Mouse (Mus musculus) heart, postnatal 0 days (tissue): ENCODE measurements around the gene Hist1h3c. TPM values are rescaled to one million over a fixed set of nuclear protein-coding genes. Genes with fewer than 3 reads are reported as not detected.
A peak's percentile ranks its signal among the peaks of the same experiment; 100 is the strongest.

Experiments used
- ATAC-seq: fragments of 200-750 bp; cut with Nextera tagmentation; 2 replicates; pipeline ENCODE4 v1.8.0; 2017; ENCODE audit warnings: low read depth, moderate number of reproducible peaks, moderate library complexity; ENCODE audit not compliant: insufficient read depth
- DNase-seq: peaks from one replicate; pipeline ENCODE4 v3.0.0-alpha.2; 2016; ENCODE audit warnings: low spot score
- H3K27ac ChIP-seq: fragments of 300-500 bp; sonication (generic); 2 replicates; pipeline ENCODE4 v1.5.1; 2014; ENCODE audit warnings: low read depth, mild to moderate bottlenecking
- H3K27me3 ChIP-seq: fragments of 300-500 bp; sonication (generic); 2 replicates; pipeline ENCODE4 v1.6.1; 2014; ENCODE audit warnings: low read length, mixed read lengths; ENCODE audit not compliant: control insufficient read depth, insufficient read depth
- H3K36me3 ChIP-seq: fragments of 300-500 bp; sonication (generic); replicated peaks from 2 replicates; pipeline ENCODE4 v1.6.1; 2014; ENCODE audit warnings: low read length, mixed read lengths; ENCODE audit not compliant: control insufficient read depth, insufficient read depth
- H3K4me1 ChIP-seq: fragments of 300-500 bp; sonication (generic); 2 replicates; pipeline ENCODE4 v1.6.1; 2014; ENCODE audit warnings: antibody characterized with exemption; ENCODE audit not compliant: control insufficient read depth, insufficient read depth
- H3K4me2 ChIP-seq: fragments of 300-500 bp; sonication (generic); 2 replicates; pipeline ENCODE4 v1.6.1; 2014; ENCODE audit warnings: low read depth, mild to moderate bottlenecking, low read length, moderate library complexity
- H3K4me3 ChIP-seq: fragments of 300-500 bp; sonication (generic); 2 replicates; pipeline ENCODE4 v1.5.1; 2014; ENCODE audit warnings: low read depth, low read length
- H3K9ac ChIP-seq: fragments of 300-500 bp; sonication (generic); replicated peaks from 2 replicates; pipeline ENCODE4 v1.6.1; 2014; ENCODE audit warnings: low read depth, low read length, mixed read lengths
- H3K9me3 ChIP-seq: fragments of 300-500 bp; sonication (generic); replicated peaks from 2 replicates; pipeline ENCODE4 v1.6.1; 2016; ENCODE audit warnings: low read length; ENCODE audit not compliant: control insufficient read depth
- CTCF ChIP-seq: IDR thresholded peaks from 2 replicates; pipeline ENCODE4 v1.5.1; 2016; ENCODE audit warnings: antibody characterized with exemption, control low read depth, low read depth
- EP300 ChIP-seq: IDR thresholded peaks from 2 replicates; pipeline ENCODE4 v1.6.1; 2016; ENCODE audit warnings: antibody characterized with exemption, low read depth
- WGBS: fragments of 180-500 bp; shearing (Covaris S2); extraction: QIAGEN DNeasy Blood & Tissue Kit; methylation state at CpG from one replicate; pipeline ENCODE4 v1.1.7; 2014; 5-methylcytosine and 5-hydroxymethylcytosine counted together
- polyA plus RNA-seq: library from polyadenylated mRNA; unstranded; fragments of >200 nt; fragmentation: Nextera tagmentation; extraction: Ambion mirVana; gene quantifications from 2 replicates; pipeline ENCODE4 v1.2.1, GENCODE M21; 2015
- total RNA-seq: library from RNA; depleted of rRNA; stranded (reverse); fragments of >200 nt; gene quantifications from 2 replicates; pipeline ENCODE4 v1.2.3, GENCODE M21; 2014; ENCODE audit warnings: low replicate concordance

Gene Hist1h3c
- total and polyA plus RNA-seq, 2 experiments from 2014 or later: 1.3 to 1,907 TPM

DNA sequence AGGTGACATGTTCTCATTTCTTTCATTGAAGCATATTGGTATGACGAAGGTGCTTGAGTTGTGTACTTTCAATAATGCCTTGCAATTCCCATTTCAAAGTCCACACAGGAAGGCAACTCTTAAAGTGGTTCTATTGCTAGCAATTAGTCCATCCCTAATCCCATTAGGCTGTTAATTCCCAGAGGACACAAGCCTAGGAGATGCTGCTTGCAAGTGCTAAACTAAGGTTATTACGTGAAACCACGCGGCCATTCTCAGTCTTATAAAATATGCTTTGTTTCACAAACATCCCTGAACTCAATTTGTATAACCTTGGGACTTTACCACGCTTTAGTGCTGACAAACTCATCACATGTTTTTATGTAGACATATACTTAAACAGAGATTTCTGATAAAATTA, 8.3 kb downstream of the Hist1h3c start:
- no peak overlapping the region for H3K4me3 ChIP-seq
- no peak for DNase-seq
- no peak for ATAC-seq
- H3K9ac ChIP-seq: no peak overlapping the region
- 88% methylated on average over 5 of the region's 5 CpGs for WGBS
- H3K36me3 ChIP-seq: no peaks in the 10 kb centered on the region
- H3K4me2 ChIP-seq: no peak overlapping the region
- H3K9me3 ChIP-seq: no peaks in the 10 kb centered on the region
- H3K4me1 ChIP-seq: peaks cover 8% of the 10 kb centered on the region; the same call in 1 of the 2 replicates
- no peak for TF ChIP-seq CTCF
- no peak overlapping the region for H3K27ac ChIP-seq
- no peaks in the 10 kb centered on the region for H3K27me3 ChIP-seq

- WGBS: 21% methylated on average over 8 of the region's 8 CpGs
- H3K27ac ChIP-seq: no peak overlapping the region
- TF ChIP-seq EP300: no peak
- peak; percentile 85 for TF ChIP-seq CTCF
- no peaks in the 10 kb centered on the region for H3K36me3 ChIP-seq
- peak; percentile 71 for DNase-seq
- H3K27me3 ChIP-seq: no peaks in the 10 kb centered on the region
- no peak overlapping the region for H3K4me3 ChIP-seq
- ATAC-seq: no peak; the same call in 1 of the 2 replicates
- H3K4me1 ChIP-seq: 0 out of 2 replicates have a peak, but pooled peaks cover 4% of the 10 kb centered on the region
- H3K9me3 ChIP-seq: no peaks in the 10 kb centered on the region
- H3K9ac ChIP-seq: no peak overlapping the region
- H3K4me2 ChIP-seq: no peak overlapping the region
Measured at GRCm38 (mm10) chr13:23732156-23732804, 13.1 kb downstream of the Hist1h3c start.

- Histone ChIP-seq H3K4me3 (no peak overlapping the region), H3K36me3 (no peaks in the 10 kb centered on the region), H3K4me2 (no peak overlapping the region), H3K27me3 (no peaks in the 10 kb centered on the region), H3K9ac (no peak overlapping the region), H3K27ac (no peak overlapping the region), H3K4me1 (0 out of 2 replicates have a peak, but pooled peaks cover 4% of the 10 kb centered on the region), H3K9me3 (no peaks in the 10 kb centered on the region)
- no peak for TF ChIP-seq EP300
- no peak for TF ChIP-seq CTCF
- WGBS: 18% methylated on average over 8 of the region's 8 CpGs
- ATAC-seq (peak; percentile 45; the same call in 1 of the 2 replicates), DNase-seq (peak; percentile 45)
Measured at GRCm38 (mm10) chr13:23730479-23730878, 14.9 kb downstream of the Hist1h3c start.

- Histone ChIP-seq H3K4me3 (no peak overlapping the region), H3K27me3 (no peaks in the 10 kb centered on the region)
Measured at GRCm38 (mm10) chr13:23729706-23730105, 15.7 kb downstream of the Hist1h3c start.

DNA sequence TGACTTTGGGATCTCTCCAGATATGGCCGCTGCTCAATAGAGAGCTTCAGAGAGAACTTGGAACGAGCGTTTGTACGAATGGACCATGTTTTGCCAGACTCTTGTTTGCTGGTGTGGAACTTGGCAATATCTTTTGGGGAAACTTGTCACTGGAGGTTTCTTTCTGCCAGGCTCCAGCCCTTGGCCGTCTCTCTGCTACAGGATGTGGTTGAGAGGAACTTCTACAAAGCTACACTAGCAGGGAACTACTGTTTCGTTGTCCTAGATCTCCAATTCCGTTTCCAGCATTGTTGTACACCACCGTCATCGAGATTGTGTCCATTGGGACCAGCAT, 16.2 kb downstream of the Hist1h3c start:
- TF ChIP-seq CTCF (no peak), EP300 (no peak)
- Histone ChIP-seq H3K4me2 (no peak overlapping the region), H3K9ac (no peak overlapping the region), H3K36me3 (no peaks in the 10 kb centered on the region), H3K4me1 (0 out of 2 replicates have a peak, but pooled peaks cover 7% of the 10 kb centered on the region), H3K9me3 (no peaks in the 10 kb centered on the region), H3K4me3 (no peak overlapping the region), H3K27ac (peak overlapping the region; percentile 30; the same call in 1 of the 2 replicates), H3K27me3 (no peaks in the 10 kb centered on the region)
- ATAC-seq (no peak), DNase-seq (no peak)
- 84% methylated on average over 9 of the region's 9 CpGs for whole genome bisulfite sequencing

More at GRCm38 (mm10) chr13:23729706-23730105, 15.7 kb downstream of the Hist1h3c start:
- Histone ChIP-seq H3K9ac (no peak overlapping the region), H3K36me3 (no peaks in the 10 kb centered on the region), H3K9me3 (no peaks in the 10 kb centered on the region), H3K4me2 (no peak overlapping the region), H3K4me1 (0 out of 2 replicates have a peak, but pooled peaks cover 4% of the 10 kb centered on the region), H3K27ac (no peak overlapping the region)
- no peak for ATAC-seq
- no peak for DNase-seq
- 89% methylated on average over 5 of the region's 5 CpGs for WGBS
- TF ChIP-seq EP300 (no peak), CTCF (no peak)
